Mouse (Mus musculus) MN1 (cell line): ENCODE measurements around the gene Zfp503.
A peak's percentile ranks its signal among the peaks of the same experiment; 100 is the strongest.

Source experiments
- DNase-seq: peaks from one replicate; pipeline ENCODE4 v3.0.0-alpha.2; 2016; ENCODE audit warnings: low spot score

The Zfp503 gene

GRCm38 (mm10) chr14:21968978-21969377 lies 20.4 kb downstream of the Zfp503 start:
- DNase-seq: peak; percentile 51

DNA sequence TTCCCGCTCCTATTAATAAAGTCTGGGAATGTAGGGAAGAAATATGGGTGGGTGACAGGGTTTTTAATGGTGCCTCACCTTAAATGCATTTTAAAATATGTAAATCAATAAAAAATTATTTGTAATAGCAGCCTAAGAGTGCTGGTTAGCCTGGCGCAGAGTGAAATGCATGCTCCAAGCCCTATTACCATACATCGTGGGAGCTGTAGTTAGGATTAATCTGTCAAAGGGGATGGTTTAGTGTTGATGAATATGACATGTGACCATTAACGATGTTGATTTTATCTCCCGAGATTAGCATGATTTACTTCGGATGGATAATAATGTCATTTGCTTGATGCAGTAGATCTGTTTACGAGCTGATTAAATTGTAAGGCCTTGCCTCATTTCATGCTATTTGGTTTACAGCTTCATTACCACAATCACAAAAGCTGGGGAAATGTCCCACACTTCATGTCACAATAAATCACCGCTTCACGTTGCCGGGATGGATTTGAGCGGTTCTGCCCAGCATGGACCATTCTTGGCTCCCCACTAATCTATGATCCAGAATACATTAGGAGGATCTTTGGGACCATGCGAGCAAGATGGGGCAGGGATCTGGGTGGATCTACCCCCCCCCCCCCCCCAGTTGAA lies 21.9 kb downstream of the Zfp503 start:
- DNase-seq: peak; percentile 21

GRCm38 (mm10) chr14:21966276-21966675 lies 23.1 kb downstream of the Zfp503 start:
- DNase-seq: no peak

GRCm38 (mm10) chr14:21962381-21963050 lies 26.9 kb downstream of the Zfp503 start:
- no peak for DNase-seq

DNA sequence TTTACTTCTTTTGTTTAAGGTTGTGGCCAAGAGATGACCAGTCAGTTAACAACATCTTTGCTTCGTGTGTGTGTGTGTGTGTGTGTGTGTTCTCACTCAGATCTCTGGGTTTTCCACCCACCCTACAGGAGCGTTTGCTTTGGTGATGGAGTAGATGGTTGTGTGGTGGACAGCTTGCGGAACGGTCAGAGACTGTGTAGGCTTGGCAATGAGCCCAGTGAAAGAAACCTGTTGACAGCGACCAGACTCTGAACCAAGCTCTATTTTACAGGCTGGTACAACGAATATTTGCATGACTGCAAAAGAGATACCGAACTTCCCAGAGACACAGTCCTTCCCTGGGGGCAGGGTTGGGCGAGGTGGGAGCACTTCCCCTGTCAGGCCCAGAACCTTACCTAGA lies 30.2 kb downstream of the Zfp503 start:
- DNase-seq: peak; percentile 16

- no peak for DNase-seq
These were observed 30.8 kb downstream of the Zfp503 start for GRCm38 (mm10) chr14:21958643-21959042.

GRCm38 (mm10) chr14:21952541-21952940 lies 36.9 kb downstream of the Zfp503 start:
- no peak for DNase-seq

DNA sequence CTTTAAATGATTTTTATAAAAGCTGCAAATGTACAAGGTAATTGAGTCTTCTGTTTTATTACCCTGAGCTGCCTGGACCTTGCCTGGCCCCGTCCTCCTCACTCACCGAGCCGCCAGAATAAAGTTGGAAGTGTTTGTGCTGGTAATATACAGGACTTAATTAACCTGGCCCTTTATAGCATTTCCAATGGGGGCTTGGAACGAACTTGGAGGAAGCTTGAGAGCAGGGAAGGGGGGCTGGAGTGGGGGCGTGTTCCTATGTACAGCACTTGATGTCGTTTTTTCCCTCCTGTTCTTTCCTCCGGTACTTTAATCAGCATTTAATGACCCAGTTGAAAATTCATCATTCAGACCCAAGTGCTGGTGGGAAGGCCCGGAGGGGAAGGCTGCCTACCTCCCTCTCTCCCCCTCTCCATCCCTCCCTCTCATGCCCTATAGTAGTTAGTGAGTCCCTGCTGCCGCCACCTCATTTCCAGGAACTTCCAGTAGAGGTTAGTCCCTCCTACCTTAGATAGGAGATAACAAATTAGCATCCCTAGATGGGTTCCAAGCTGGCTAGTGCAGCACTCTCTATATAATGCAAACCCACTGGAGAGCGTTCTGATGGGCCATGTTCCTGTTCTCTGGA lies 37.4 kb downstream of the Zfp503 start:
- DNase-seq: no peak

- peak; percentile 36 for DNase-seq
These were observed 44.5 kb downstream of the Zfp503 start for GRCm38 (mm10) chr14:21944946-21945345.

GRCm38 (mm10) chr14:21941581-21941980 lies 47.8 kb downstream of the Zfp503 start:
- peak; percentile 6 for DNase-seq

DNA sequence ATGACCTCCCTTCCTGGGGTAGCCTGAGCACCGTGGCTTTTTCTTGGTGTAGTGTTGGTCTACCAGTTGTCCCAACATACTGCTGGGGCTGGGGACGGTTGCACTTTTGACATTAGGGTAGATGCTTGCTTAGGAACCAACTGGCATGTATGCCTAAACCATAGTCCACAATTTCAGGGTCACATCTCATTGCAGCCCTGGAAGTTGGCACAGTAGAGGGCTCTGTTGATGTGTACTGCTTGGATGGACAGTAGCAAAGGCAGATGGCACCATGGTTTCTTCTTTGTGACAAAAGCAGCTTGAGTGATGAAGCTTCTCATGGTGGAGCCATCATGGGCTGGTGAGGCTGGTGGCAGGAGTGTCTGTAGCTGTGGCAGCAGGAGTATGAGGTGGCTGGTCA lies 52.3 kb downstream of the Zfp503 start:
- DNase-seq: no peak

- DNase-seq: no peak
These were observed 53.2 kb downstream of the Zfp503 start for GRCm38 (mm10) chr14:21936102-21936630.
